Mouse (Mus musculus) MEL (cell line): ENCODE measurements around the gene 2900011O08Rik.

Source experiments
- CHD2 ChIP-seq: IDR thresholded peaks from 2 replicates; pipeline ENCODE4 v1.6.1; 2011; ENCODE audit warnings: low read length, improper control_type of control experiment
- CTCF ChIP-seq, 3 experiments: IDR thresholded peaks in 2 of 3; conservative IDR thresholded peaks in 1 of 3; 2 replicates each; pipeline ENCODE4 v1.5.1; 2011 to 2012; ENCODE audit warnings: low read length in 3 of 3, low read depth in 2 of 3, mild to moderate bottlenecking in 2 of 3, improper control_type of control experiment in 1 of 3, inconsistent platforms in 1 of 3, mixed read lengths in 1 of 3, moderate library complexity in 1 of 3; ENCODE audit not compliant: control insufficient read depth in 1 of 3, insufficient read depth in 1 of 3, poor library complexity in 1 of 3, severe bottlenecking in 1 of 3
- MEF2A ChIP-seq: IDR thresholded peaks from 2 replicates; pipeline ENCODE4 v1.6.1; 2014; ENCODE audit warnings: low read depth, mild to moderate bottlenecking, inconsistent platforms, low read length, improper control_type of control experiment; ENCODE audit not compliant: poor library complexity, insufficient replicate concordance, severe bottlenecking; ENCODE audit errors: extremely low read depth
- POLR2AphosphoS5 ChIP-seq: IDR thresholded peaks from 2 replicates; pipeline ENCODE4 v1.6.1; 2012; ENCODE audit warnings: low read depth, borderline replicate concordance, mild to moderate bottlenecking, inconsistent platforms, low read length, moderate library complexity, mixed read lengths
- TBP ChIP-seq: IDR thresholded peaks from 2 replicates; pipeline ENCODE4 v1.8.0; 2011; ENCODE audit warnings: low read depth, low read length, improper control_type of control experiment

DNA sequence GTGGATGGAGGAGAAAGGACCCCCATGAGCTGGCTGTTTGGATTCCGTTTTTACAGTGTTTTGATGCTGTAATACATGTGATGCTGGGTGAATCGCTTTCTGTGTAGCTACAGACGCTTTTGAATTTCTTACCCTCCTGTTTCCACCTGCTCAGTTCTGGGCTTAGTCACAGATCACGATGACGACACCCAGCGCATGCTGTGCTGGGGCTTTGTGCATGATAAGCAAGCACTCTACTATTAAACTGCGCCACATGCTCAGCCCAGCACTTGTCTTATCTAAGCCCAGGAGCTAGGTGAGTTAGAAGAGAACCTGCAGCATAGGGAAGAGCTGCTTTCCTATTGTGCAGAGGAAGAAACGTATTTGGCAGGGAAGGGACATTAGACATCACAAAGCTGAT lies 58.3 kb downstream of the 2900011O08Rik start:
- TF ChIP-seq CTCF (IDR thresholded peaks at IDR 0.05 in 2 of 3, conservative IDR thresholded peaks at IDR 0.05 in 1 of 3; ENCODE audit: control insufficient read depth in 1 of 3, insufficient read depth in 1 of 3, low read depth in 2 of 3, low read length in 3 of 3, poor library complexity in 1 of 3, severe bottlenecking in 1 of 3) (no peak), CHD2 (no peak), MEF2A (no peak), TBP (no peak), POLR2AphosphoS5 (no peak)
